Mouse (Mus musculus) bone marrow, adult 2 months (tissue): ENCODE data around the gene Nav2.

Experiments used
- CTCF ChIP-seq: fragments of 200-500 bp; IDR thresholded peaks from 2 replicates; pipeline ENCODE4 v1.5.1; 2011; ENCODE audit warnings: low read length, control low read depth; ENCODE audit not compliant: control insufficient read depth, insufficient read depth
- POLR2A ChIP-seq: fragments of 200-500 bp; IDR thresholded peaks from 2 replicates; pipeline ENCODE4 v1.6.1; 2011; ENCODE audit warnings: low read depth, mild to moderate bottlenecking, control low read depth, low read length, borderline replicate concordance; ENCODE audit not compliant: control insufficient read depth

DNA sequence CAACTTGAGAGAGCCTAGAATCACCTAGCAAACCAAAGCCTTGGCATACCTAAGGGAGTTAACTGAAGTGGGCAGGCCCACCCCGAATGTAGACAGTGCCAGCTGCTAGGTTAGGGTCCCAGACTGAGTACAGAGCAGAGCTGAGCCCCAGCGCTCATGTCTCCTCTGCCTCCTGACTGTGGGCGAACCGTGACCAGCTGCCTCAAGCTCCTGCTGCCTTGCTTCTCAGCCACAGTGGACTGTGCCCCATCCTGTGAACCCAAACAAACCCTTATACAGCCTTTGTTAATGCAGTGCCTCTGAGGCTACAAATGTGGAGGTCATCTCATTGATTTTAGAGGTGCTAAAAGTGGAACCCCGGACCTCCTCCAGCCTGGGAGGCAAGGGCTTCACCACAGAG is 88.3 kb downstream of the Nav2 start:
- TF ChIP-seq CTCF = no peak
- TF ChIP-seq POLR2A = no peak
